Mouse (Mus musculus) cerebellum, postnatal 36 days (tissue): ENCODE measurements around the gene Slitrk6.

Experiments
- DNase-seq, 2 experiments: peaks; one replicate each; pipeline ENCODE4 v3.0.0; 2021 to 2022; ENCODE audit warnings: mixed read lengths in 2 of 2

Slitrk6 gene

GRCm38 (mm10) chr14:110754484-110755307, at the start of gene Slitrk6:
Gene Slitrk6 (minus strand): TSS chr14:110755149.
- no peak for DNase-seq

- no peak for DNase-seq
These were observed 22.6 kb upstream of the Slitrk6 start for GRCm38 (mm10) chr14:110777546-110777945.

- no peak for DNase-seq
These were observed 15.7 kb upstream of the Slitrk6 start for GRCm38 (mm10) chr14:110770694-110771093.

- DNase-seq, result no peak
These were observed 7.8 kb upstream of the Slitrk6 start for GRCm38 (mm10) chr14:110762588-110763220.

GRCm38 (mm10) chr14:110760909-110761308, 6.0 kb upstream of the Slitrk6 start:
- no peak for DNase-seq

GRCm38 (mm10) chr14:110755308-110755650, 330 bp upstream of the Slitrk6 start:
- DNase-seq, result no peak

GRCm38 (mm10) chr14:110739861-110740260, 15.1 kb downstream of the Slitrk6 start:
- DNase-seq, result no peak

GRCm38 (mm10) chr14:110739368-110739767, 15.6 kb downstream of the Slitrk6 start:
- no peak for DNase-seq

- DNase-seq, result no peak
These were observed 26.5 kb downstream of the Slitrk6 start for GRCm38 (mm10) chr14:110728344-110728910.

- DNase-seq, result no peak
These were observed 30.8 kb downstream of the Slitrk6 start for GRCm38 (mm10) chr14:110724026-110724576.
